Mouse (Mus musculus) testis, adult 2 months (tissue): Measurements from ENCODE around the gene Phb. TPM values are rescaled to one million over a fixed set of nuclear protein-coding genes. Genes with fewer than 3 reads are reported as not detected.

Experiments
- H3K27ac ChIP-seq: fragments of 200-500 bp; 2 replicates; pipeline ENCODE4 v1.5.1; 2012; ENCODE audit warnings: low read depth, low read length; ENCODE audit not compliant: control insufficient read depth, insufficient read depth
- H3K27me3 ChIP-seq: fragments of 200-500 bp; 2 replicates; pipeline ENCODE4 v1.6.1; 2012; ENCODE audit warnings: mild to moderate bottlenecking, low read length, moderate library complexity; ENCODE audit not compliant: control insufficient read depth, insufficient read depth
- H3K36me3 ChIP-seq: fragments of 200-500 bp; 2 replicates; pipeline ENCODE4 v1.6.1; 2012; ENCODE audit warnings: mild to moderate bottlenecking, low read length; ENCODE audit not compliant: control insufficient read depth, insufficient read depth
- H3K4me1 ChIP-seq: fragments of 200-500 bp; 2 replicates; pipeline ENCODE4 v1.6.1; 2012; ENCODE audit warnings: low read length; ENCODE audit not compliant: control insufficient read depth, insufficient read depth
- H3K4me3 ChIP-seq: fragments of 200-500 bp; 2 replicates; pipeline ENCODE4 v1.5.1; 2012; ENCODE audit warnings: low read depth, mild to moderate bottlenecking, low read length, moderate library complexity, mixed read lengths; ENCODE audit not compliant: control insufficient read depth
- CTCF ChIP-seq: fragments of 200-500 bp; IDR thresholded peaks from 2 replicates; pipeline ENCODE4 v1.5.1; 2012; ENCODE audit warnings: low read depth, mild to moderate bottlenecking, inconsistent platforms, low read length, moderate library complexity; ENCODE audit not compliant: control insufficient read depth, insufficient read depth, insufficient replicate concordance
- POLR2A ChIP-seq: fragments of 200-500 bp; IDR thresholded peaks from 2 replicates; pipeline ENCODE4 v1.6.1; 2012; ENCODE audit warnings: low read depth, mild to moderate bottlenecking, inconsistent platforms, low read length, moderate library complexity; ENCODE audit not compliant: control insufficient read depth
- polyA plus RNA-seq: library from polyadenylated mRNA; depleted of rRNA; stranded (reverse); fragments of >200 nt; gene quantifications from 2 replicates; pipeline ENCODE4 v1.2.3, GENCODE M21; 2012; rRNA removed

Gene Phb
- polyA plus RNA-seq, 1 experiment: 21.5 TPM

DNA sequence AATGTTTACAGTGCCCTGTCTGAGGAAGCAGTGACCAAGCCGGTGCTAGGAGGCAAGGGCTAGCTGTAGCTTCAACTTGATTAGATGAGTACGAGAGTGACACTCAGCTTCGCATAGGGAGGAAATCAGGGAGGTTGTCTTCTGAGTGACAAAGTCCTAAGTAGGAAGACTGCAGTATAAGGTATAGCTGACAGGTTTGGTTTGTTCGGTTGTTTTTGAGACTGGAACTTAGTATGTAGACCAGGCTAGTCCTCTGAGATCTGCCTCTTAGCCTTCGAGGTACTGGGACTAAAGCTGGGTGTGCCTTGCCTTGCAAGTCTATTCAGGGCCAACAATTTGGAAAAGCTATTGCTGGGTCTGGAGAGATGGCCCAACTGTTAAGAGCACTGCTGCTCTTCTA is 56.5 kb downstream of the Phb start, which contains the start of gene B130006D01Rik:
TSS of gene B130006D01Rik (plus strand) at position 301 of the 400 bp plus-strand sequence.
- no peak for TF ChIP-seq POLR2A
- TF ChIP-seq CTCF: no peak
- H3K27ac ChIP-seq: no peak within 1 kb of the TSS
- H3K4me1 ChIP-seq: no peaks in the 10 kb centered on the region
- H3K36me3 ChIP-seq: no peaks in the 10 kb centered on the region
- H3K4me3 ChIP-seq: no peak within 1 kb of the TSS
- no peaks in the 10 kb centered on the region for H3K27me3 ChIP-seq

DNA sequence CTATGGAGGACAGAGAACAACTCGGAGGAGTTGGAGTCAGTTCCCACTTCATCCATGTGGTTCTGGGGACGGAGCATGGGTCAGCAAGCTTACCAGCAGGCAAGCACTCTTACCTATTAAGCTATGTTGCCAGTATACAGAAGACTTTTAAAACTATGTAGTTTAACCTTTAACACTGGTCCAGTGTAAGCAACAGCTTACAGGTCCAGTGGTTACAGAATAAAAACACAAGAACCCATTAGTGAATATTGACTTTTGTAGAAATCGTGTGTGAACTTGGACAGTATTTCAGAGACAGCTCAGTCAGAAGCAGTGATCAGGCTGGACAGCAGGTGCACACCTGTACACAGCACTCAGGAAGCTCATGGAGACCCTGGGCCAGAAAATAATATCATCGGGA is 57.7 kb downstream of the Phb start:
- no peak for TF ChIP-seq POLR2A
- no peak for TF ChIP-seq CTCF
- no peaks in the 10 kb centered on the region for H3K4me1 ChIP-seq
- no peaks in the 10 kb centered on the region for H3K36me3 ChIP-seq
- no peak overlapping the region for H3K4me3 ChIP-seq
- no peaks in the 10 kb centered on the region for H3K27me3 ChIP-seq
- no peak overlapping the region for H3K27ac ChIP-seq

DNA sequence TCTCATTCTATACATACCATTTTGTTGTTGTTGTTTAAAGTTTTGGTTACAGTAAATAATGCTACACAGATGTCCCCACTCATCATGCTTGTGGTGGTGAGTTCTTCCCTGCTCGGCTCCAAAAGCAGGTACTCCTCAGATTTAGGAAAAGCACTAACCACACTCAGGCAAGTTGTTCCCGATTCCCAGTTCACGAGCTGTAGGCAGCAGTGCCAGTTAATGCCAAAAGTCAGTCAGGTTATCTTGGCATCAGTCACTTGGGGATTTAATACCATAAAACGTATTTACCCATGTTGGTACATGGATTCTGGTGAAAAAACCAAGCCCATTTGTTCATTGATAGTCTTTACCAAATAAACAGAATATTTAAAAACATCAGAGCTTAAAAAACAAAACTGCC is 59.4 kb downstream of the Phb start:
- no peak overlapping the region for H3K4me3 ChIP-seq
- H3K36me3 ChIP-seq: no peaks in the 10 kb centered on the region
- no peak overlapping the region for H3K27ac ChIP-seq
- no peaks in the 10 kb centered on the region for H3K4me1 ChIP-seq
- TF ChIP-seq POLR2A: no peak
- no peak for TF ChIP-seq CTCF
- H3K27me3 ChIP-seq: no peaks in the 10 kb centered on the region

DNA sequence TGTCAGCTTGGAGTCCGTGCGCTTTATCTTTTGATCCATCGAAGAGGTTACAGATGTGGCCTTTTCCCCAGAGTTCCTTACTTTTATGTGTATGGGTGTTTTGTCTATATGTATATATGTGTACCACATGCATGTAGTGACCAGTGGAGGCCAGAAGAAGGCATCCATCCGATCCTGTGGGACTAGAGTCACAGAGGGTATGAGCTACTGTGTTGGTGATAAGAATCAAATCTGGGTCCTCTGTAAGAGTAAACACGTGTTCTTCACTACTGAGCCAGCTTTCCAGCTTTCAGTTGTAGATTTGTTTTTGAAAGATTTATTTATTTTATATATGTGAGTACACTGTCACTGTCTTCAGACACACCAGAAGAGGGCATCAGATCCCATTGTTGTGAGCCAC is 61.2 kb downstream of the Phb start:
- H3K27ac ChIP-seq: no peak overlapping the region
- no peaks in the 10 kb centered on the region for H3K4me1 ChIP-seq
- H3K36me3 ChIP-seq: no peaks in the 10 kb centered on the region
- TF ChIP-seq CTCF: no peak
- TF ChIP-seq POLR2A: no peak
- H3K27me3 ChIP-seq: no peaks in the 10 kb centered on the region
- H3K4me3 ChIP-seq: no peak overlapping the region

DNA sequence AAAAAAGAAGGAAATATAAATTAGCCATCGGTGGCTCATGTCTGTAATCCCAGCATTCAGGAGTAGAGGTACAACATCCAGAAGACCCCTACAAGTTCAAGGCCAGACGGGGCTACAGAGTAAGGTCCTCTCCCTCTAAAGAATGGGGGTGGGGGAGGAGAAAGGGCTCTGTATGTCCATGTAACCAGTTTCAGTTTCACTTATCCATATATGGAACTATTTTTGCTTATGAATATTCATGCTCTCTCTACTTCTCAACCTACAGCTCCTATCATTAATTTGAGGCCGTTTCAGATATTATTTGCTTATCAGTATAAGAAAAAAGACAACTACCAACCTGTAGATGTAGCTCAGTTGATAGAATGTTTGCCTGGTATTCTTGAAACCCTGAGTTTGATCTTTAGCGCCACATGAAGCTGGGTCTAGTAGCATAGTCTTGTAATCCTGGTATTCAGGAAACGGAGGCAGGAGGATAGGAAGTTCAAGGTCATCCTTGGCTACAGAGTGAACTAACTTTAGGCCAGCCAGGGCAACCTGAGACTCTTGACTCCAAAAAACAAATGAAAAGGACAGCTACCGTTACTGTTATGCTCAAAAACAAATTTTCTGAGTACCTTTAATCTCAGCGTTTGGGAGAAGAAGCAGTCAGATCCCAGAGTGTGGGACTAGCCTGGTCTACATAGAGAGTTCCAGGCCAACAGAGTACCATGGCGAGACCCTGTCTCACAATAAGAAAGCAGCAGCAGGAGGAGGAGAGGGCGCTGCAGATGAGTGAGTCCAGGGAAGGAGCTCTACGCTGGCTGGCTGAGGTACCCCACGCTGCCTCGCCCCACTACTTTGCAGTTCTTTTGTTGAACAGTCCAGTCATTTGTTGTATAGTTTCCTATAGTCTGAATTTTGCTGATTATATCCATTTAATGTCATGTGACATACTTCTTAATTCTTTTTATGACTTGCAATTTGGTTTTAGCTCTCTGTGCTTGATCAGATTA is 62.5 kb downstream of the Phb start:
- Histone ChIP-seq H3K27me3 (no peaks in the 10 kb centered on the region), H3K4me3 (no peak overlapping the region), H3K4me1 (no peaks in the 10 kb centered on the region), H3K27ac (no peak overlapping the region), H3K36me3 (no peaks in the 10 kb centered on the region)
- no peak for TF ChIP-seq POLR2A
- TF ChIP-seq CTCF: no peak

Other genes with a start within 250 kb of the Phb start
- 1.9 and 2.0 TPM in 2 replicates for gene Nxph3, start 152.4 kb upstream of the Phb start, polyA plus RNA-seq
- 16.3 and 18.9 TPM in 2 replicates for gene Ngfr, start 79.2 kb upstream of the Phb start, polyA plus RNA-seq
- gene Zfp652, start 45.7 kb downstream of the Phb start, polyA plus RNA-seq: 11.2 and 11.8 TPM in 2 replicates
- gene B130006D01Rik, start 56.6 kb downstream of the Phb start, polyA plus RNA-seq: 0.08 and 0.09 TPM in 2 replicates
- 371 and 441 TPM in 2 replicates for gene Phospho1, start 157.5 kb downstream of the Phb start, polyA plus RNA-seq
- gene Gngt2, start 170.3 kb downstream of the Phb start, polyA plus RNA-seq: 0.41 and 0.49 TPM in 2 replicates
- gene Abi3, start 175.5 kb downstream of the Phb start, polyA plus RNA-seq: 0.58 and 0.93 TPM in 2 replicates
- 0.35 and 0.77 TPM in 2 replicates for gene B4galnt2, start 247.9 kb downstream of the Phb start, polyA plus RNA-seq